Mouse (Mus musculus) brain, embryonic 14.5 days (tissue): ENCODE data around the gene Hist1h3g.
A peak's percentile ranks its signal among the peaks of the same experiment; 100 is the strongest.
"Not testable (repeated sequence)": the region's sequence is repeated elsewhere in the genome, so short reads cannot be mapped to it uniquely, and the experiment has no call there.

Source experiments
- CTCF ChIP-seq: fragments of 200-500 bp; IDR thresholded peaks from 2 replicates; pipeline ENCODE4 v1.5.1; 2012; ENCODE audit warnings: inconsistent platforms, mild to moderate bottlenecking, moderate library complexity, borderline replicate concordance; ENCODE audit not compliant: insufficient read depth, insufficient read length; ENCODE audit errors: extremely low read depth
- POLR2A ChIP-seq: fragments of 200-500 bp; IDR thresholded peaks from 2 replicates; pipeline ENCODE4 v1.6.1; 2012; ENCODE audit warnings: mild to moderate bottlenecking, inconsistent platforms, borderline replicate concordance; ENCODE audit not compliant: poor library complexity, insufficient read depth, insufficient read length, severe bottlenecking; ENCODE audit errors: extremely low read depth

GRCm38 (mm10) chr13:23561883-23562659 lies 26.8 kb downstream of the Hist1h3g start, which contains the start of gene Hist1h3e:
- TF ChIP-seq CTCF, result not testable (repeated sequence)
- peak; percentile 75 for TF ChIP-seq POLR2A
